Mouse (Mus musculus) liver, embryonic 14.5 days (tissue): Measurements from ENCODE around the gene Npw.

ENCODE experiments used
- CTCF ChIP-seq: IDR thresholded peaks from 2 replicates; pipeline ENCODE4 v1.5.1; 2016; ENCODE audit warnings: antibody characterized with exemption, low read depth, control low read depth
- EP300 ChIP-seq: IDR thresholded peaks from 2 replicates; pipeline ENCODE4 v1.6.1; 2016; ENCODE audit warnings: antibody characterized with exemption, low read depth

DNA sequence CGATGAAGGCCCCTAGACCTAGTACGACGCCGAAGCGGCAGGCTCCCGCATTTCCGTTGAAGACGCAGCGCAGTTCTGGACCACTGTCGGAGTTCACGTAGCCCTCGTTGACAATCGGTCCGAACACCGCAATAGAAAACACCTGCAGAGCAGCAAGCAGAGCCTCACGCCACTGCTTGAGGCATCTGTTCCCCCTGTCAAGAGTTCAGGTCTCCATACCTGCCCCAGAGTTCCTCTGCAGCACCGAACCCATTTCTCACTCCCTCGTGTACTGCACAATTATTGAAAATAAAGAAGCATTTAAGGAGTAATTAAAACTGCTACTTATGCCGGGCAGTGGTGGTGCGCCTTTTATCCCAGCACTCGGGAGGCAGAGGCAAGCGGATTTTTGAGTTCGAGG, 29.3 kb upstream of the Npw start:
- TF ChIP-seq CTCF (no peak), EP300 (no peak)
